Mouse (Mus musculus): ENCODE measurements around the gene Tmem270. TPM values are rescaled to one million over a fixed set of nuclear protein-coding genes. Genes with fewer than 3 reads are reported as not detected.
"Not testable (repeated sequence)": the region's sequence is repeated elsewhere in the genome, so short reads cannot be mapped to it uniquely, and the experiment has no call there.

The Tmem270 gene
- polyA plus RNA-seq, 1 experiment, result not detected

- Histone ChIP-seq H3K4me3 (ENCODE audit: low read depth, low read length) (peak overlapping the region; percentile 96), H3K36me3 (ENCODE audit: control insufficient read depth, insufficient read depth, low read length, poor library complexity, severe bottlenecking) (peaks cover under 1% of the 10 kb centered on the region; the same call in 1 of the 2 replicates), H3K9me3 (replicated peaks; ENCODE audit: control insufficient read depth, insufficient read depth, low read length, poor library complexity, severe bottlenecking) (no peaks in the 10 kb centered on the region), H3K27ac (ENCODE audit: insufficient read depth, low read length) (peak overlapping the region; percentile 85), H3K9ac (ENCODE audit: low read depth, poor library complexity, severe bottlenecking) (peak overlapping the region; percentile 85), H3K27me3 (ENCODE audit: control insufficient read depth, insufficient read depth, low read length, poor library complexity, severe bottlenecking) (no peaks in the 10 kb centered on the region), H3K4me1 (ENCODE audit: control insufficient read depth, insufficient read depth, low read length) (peaks cover 4% of the 10 kb centered on the region)
- TF ChIP-seq POLR2A (IDR thresholded peaks at IDR 0.05; ENCODE audit: insufficient read depth, low read length) (no peak), EP300 (IDR thresholded peaks at IDR 0.05; ENCODE audit: insufficient read depth, low read depth, low read length) (no peak), CTCF (IDR thresholded peaks at IDR 0.05; ENCODE audit: low read depth, low read length) (no peak)
Observed at GRCm38 (mm10) chr5:134946063-134946856, 39.7 kb upstream of the Tmem270 start.

GRCm38 (mm10) chr5:134945266-134945959, 38.9 kb upstream of the Tmem270 start:
- peak overlapping the region; percentile 96 for H3K4me3 ChIP-seq (ENCODE audit: low read depth, low read length)
- H3K36me3 ChIP-seq (ENCODE audit: control insufficient read depth, insufficient read depth, low read length, poor library complexity, severe bottlenecking), result peaks cover 9% of the 10 kb centered on the region
- no peaks in the 10 kb centered on the region; the same call in 1 of the 2 replicates for H3K9me3 ChIP-seq (replicated peaks; ENCODE audit: control insufficient read depth, insufficient read depth, low read length, poor library complexity, severe bottlenecking)
- no peaks in the 10 kb centered on the region for H3K27me3 ChIP-seq (ENCODE audit: control insufficient read depth, insufficient read depth, low read length, poor library complexity, severe bottlenecking)
- H3K4me1 ChIP-seq (ENCODE audit: control insufficient read depth, insufficient read depth, low read length), result peaks cover 7% of the 10 kb centered on the region
- H3K9ac ChIP-seq (ENCODE audit: low read depth, poor library complexity, severe bottlenecking), result peak overlapping the region; percentile 85
- TF ChIP-seq POLR2A (IDR thresholded peaks at IDR 0.05; ENCODE audit: insufficient read depth, low read length) (peak; percentile 74), CTCF (IDR thresholded peaks at IDR 0.05; ENCODE audit: low read depth, low read length) (no peak), EP300 (IDR thresholded peaks at IDR 0.05; ENCODE audit: insufficient read depth, low read depth, low read length) (peak; percentile 97)
- peak overlapping the region; percentile 85 for H3K27ac ChIP-seq (ENCODE audit: insufficient read depth, low read length)

- peak; percentile 71; the same call in 1 of the 2 replicates for TF ChIP-seq EP300 (IDR thresholded peaks at IDR 0.05; ENCODE audit: insufficient read depth, low read depth, low read length)
- TF ChIP-seq POLR2A (IDR thresholded peaks at IDR 0.05; ENCODE audit: insufficient read depth, low read length), result no peak
- Histone ChIP-seq H3K36me3 (ENCODE audit: control insufficient read depth, insufficient read depth, low read length, poor library complexity, severe bottlenecking) (peaks cover 11% of the 10 kb centered on the region), H3K27me3 (ENCODE audit: control insufficient read depth, insufficient read depth, low read length, poor library complexity, severe bottlenecking) (no peaks in the 10 kb centered on the region), H3K4me1 (ENCODE audit: control insufficient read depth, insufficient read depth, low read length) (peaks cover 9% of the 10 kb centered on the region), H3K27ac (ENCODE audit: insufficient read depth, low read length) (peak overlapping the region; percentile 88), H3K4me3 (ENCODE audit: low read depth, low read length) (peak overlapping the region; percentile 63), H3K9me3 (replicated peaks; ENCODE audit: control insufficient read depth, insufficient read depth, low read length, poor library complexity, severe bottlenecking) (no peaks in the 10 kb centered on the region; the same call in 1 of the 2 replicates), H3K9ac (ENCODE audit: low read depth, poor library complexity, severe bottlenecking) (peak overlapping the region; percentile 85)
Observed at GRCm38 (mm10) chr5:134944179-134944578, 37.6 kb upstream of the Tmem270 start.

GRCm38 (mm10) chr5:134942740-134943139, 36.2 kb upstream of the Tmem270 start:
- TF ChIP-seq CTCF (IDR thresholded peaks at IDR 0.05; ENCODE audit: low read depth, low read length) (no peak), EP300 (IDR thresholded peaks at IDR 0.05; ENCODE audit: insufficient read depth, low read depth, low read length) (peak; percentile 53; the same call in 1 of the 2 replicates), POLR2A (IDR thresholded peaks at IDR 0.05; ENCODE audit: insufficient read depth, low read length) (no peak)
- Histone ChIP-seq H3K36me3 (ENCODE audit: control insufficient read depth, insufficient read depth, low read length, poor library complexity, severe bottlenecking) (peaks cover 11% of the 10 kb centered on the region), H3K4me1 (ENCODE audit: control insufficient read depth, insufficient read depth, low read length) (peaks cover 6% of the 10 kb centered on the region), H3K9me3 (replicated peaks; ENCODE audit: control insufficient read depth, insufficient read depth, low read length, poor library complexity, severe bottlenecking) (no peaks in the 10 kb centered on the region; the same call in 1 of the 2 replicates), H3K9ac (ENCODE audit: low read depth, poor library complexity, severe bottlenecking) (peak overlapping the region; percentile 27; the same call in 1 of the 2 replicates), H3K27ac (ENCODE audit: insufficient read depth, low read length) (peak overlapping the region; percentile 88), H3K4me3 (ENCODE audit: low read depth, low read length) (peak overlapping the region; percentile 35), H3K27me3 (ENCODE audit: control insufficient read depth, insufficient read depth, low read length, poor library complexity, severe bottlenecking) (no peaks in the 10 kb centered on the region)

- H3K27ac ChIP-seq (ENCODE audit: insufficient read depth, low read length), result peak overlapping the region; percentile 88
- peaks cover 11% of the 10 kb centered on the region for H3K36me3 ChIP-seq (ENCODE audit: control insufficient read depth, insufficient read depth, low read length, poor library complexity, severe bottlenecking)
- no peaks in the 10 kb centered on the region; the same call in 1 of the 2 replicates for H3K9me3 ChIP-seq (replicated peaks; ENCODE audit: control insufficient read depth, insufficient read depth, low read length, poor library complexity, severe bottlenecking)
- TF ChIP-seq CTCF (IDR thresholded peaks at IDR 0.05; ENCODE audit: low read depth, low read length) (no peak), POLR2A (IDR thresholded peaks at IDR 0.05; ENCODE audit: insufficient read depth, low read length) (no peak), EP300 (IDR thresholded peaks at IDR 0.05; ENCODE audit: insufficient read depth, low read depth, low read length) (peak; percentile 88)
- H3K27me3 ChIP-seq (ENCODE audit: control insufficient read depth, insufficient read depth, low read length, poor library complexity, severe bottlenecking), result no peaks in the 10 kb centered on the region
- no peak overlapping the region for H3K4me3 ChIP-seq (ENCODE audit: low read depth, low read length)
- H3K9ac ChIP-seq (ENCODE audit: low read depth, poor library complexity, severe bottlenecking), result no peak overlapping the region; the same call in none of the 2 replicates
- peaks cover 6% of the 10 kb centered on the region for H3K4me1 ChIP-seq (ENCODE audit: control insufficient read depth, insufficient read depth, low read length)
Observed at GRCm38 (mm10) chr5:134941472-134942209, 35.1 kb upstream of the Tmem270 start.

- not testable (repeated sequence) for H3K4me3 ChIP-seq (ENCODE audit: low read depth, low read length); H3K9ac ChIP-seq (ENCODE audit: low read depth, poor library complexity, severe bottlenecking); H3K27me3 ChIP-seq (ENCODE audit: control insufficient read depth, insufficient read depth, low read length, poor library complexity, severe bottlenecking); H3K4me1 ChIP-seq (ENCODE audit: control insufficient read depth, insufficient read depth, low read length); H3K27ac ChIP-seq (ENCODE audit: insufficient read depth, low read length); H3K9me3 ChIP-seq (replicated peaks; ENCODE audit: control insufficient read depth, insufficient read depth, low read length, poor library complexity, severe bottlenecking)
- peaks cover 18% of the 10 kb centered on the region for H3K36me3 ChIP-seq (ENCODE audit: control insufficient read depth, insufficient read depth, low read length, poor library complexity, severe bottlenecking)
Observed at GRCm38 (mm10) chr5:134939554-134939953, 33.0 kb upstream of the Tmem270 start.
